Mouse (Mus musculus) layer of hippocampus, adult 18-20 months (tissue): ENCODE results near the gene Fis1. TPM values are rescaled to one million over a fixed set of nuclear protein-coding genes. Genes with fewer than 3 reads are reported as not detected.
A peak's percentile ranks its signal among the peaks of the same experiment; 100 is the strongest.

Experiments
- DNase-seq, 2 experiments: peaks; one replicate each; pipeline ENCODE4 v3.0.0; 2022; ENCODE audit warnings: low spot score in 2 of 2
- total RNA-seq, 2 experiments: library from RNA; stranded (reverse); gene quantifications; 2 replicates each; pipeline ENCODE4 v1.2.3; 2021

The Fis1 gene
- total RNA-seq, 2 experiments from 2014 or later, result 237 to 255 TPM

DNA sequence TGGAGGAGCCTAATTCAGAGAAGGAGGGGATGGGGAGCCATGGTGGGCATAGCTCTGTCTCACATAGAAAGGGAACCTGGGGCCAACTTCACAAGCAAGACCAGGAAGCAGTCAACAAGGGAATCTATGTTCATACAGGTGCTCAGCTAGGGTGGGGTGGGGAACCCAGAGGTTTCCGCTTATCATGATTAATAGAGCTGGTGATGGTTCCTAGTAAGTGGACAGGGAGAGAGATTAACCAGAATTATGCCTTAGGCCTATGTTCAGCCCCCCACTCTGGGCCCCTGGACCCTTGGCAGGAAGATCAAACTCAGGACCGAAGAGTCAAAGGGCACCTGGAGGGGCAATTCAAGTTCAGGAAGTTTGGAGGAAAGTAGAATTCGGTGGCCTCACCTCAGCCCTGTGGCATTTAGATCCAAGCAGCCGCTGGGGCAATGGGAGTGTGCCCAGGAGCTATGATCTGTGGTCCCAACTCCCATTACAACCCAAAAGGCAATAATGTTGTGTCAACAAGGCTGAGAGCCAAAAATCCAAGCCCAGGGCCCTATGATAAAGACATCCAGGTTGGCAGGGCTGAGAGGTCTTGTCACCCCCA, 13.9 kb downstream of the Fis1 start:
- DNase-seq, result no peak

DNA sequence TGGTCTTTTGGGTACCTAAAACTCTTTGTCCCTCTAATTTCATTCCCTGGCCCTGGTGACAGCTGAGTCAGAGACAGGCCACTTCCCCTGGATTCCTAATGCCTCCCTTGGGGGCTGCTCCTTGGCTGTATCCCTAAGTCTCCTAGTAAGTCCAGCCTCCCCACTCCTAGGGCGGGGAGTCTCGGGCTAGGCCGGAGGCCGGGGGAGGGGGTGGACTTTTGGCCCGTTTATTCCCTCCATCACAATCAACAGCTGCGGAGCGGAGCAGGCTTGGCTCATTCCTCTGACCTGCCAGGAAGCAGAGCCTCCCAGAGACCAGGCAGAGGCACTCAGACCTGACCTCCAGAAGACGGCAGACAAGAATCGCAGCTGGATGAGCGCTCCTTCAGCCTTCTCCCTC, 14.5 kb downstream of the Fis1 start:
- no peak for DNase-seq

GRCm38 (mm10) chr5:136970703-136971102, 17.6 kb downstream of the Fis1 start:
- peak in 1 of 2 experiments; percentile 53 for DNase-seq

- no peak for DNase-seq
These were observed 20.6 kb downstream of the Fis1 start for GRCm38 (mm10) chr5:136973670-136974069.

GRCm38 (mm10) chr5:136977769-136978168, 24.7 kb downstream of the Fis1 start:
- no peak for DNase-seq

- no peak for DNase-seq
These were observed 26.7 kb downstream of the Fis1 start for GRCm38 (mm10) chr5:136979762-136980161.

DNA sequence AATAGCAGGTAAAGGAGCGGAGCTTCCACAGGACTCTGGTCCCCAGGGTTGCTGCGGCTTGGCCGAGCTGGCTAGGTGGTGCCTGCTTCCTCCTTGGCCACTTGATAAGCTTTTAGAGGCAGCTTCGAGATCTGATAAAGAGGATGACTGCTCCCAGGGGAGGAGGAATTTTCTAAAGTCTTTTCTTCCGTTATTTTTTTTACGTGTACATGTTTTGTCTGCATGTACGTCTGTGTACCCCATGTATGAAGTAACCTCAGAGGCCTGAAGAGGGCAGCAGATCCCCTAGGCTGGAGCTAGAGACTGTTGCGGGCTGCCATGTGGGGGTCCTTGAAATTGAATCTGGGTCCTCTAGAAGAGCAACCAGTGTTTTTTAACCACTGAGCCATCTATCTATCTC, 27.9 kb downstream of the Fis1 start:
- DNase-seq, result no peak

- DNase-seq, result no peak
These were observed 29.4 kb downstream of the Fis1 start for GRCm38 (mm10) chr5:136982338-136982930.

GRCm38 (mm10) chr5:136984828-136985227, 31.8 kb downstream of the Fis1 start:
- DNase-seq, result no peak

- peak; percentile 95 to 98 for DNase-seq
These were observed 33.6 kb downstream of the Fis1 start, which contains the start of gene Plod3 for GRCm38 (mm10) chr5:136986695-136987137. Gene Plod3 (plus strand): TSS chr5:136987019.

DNA sequence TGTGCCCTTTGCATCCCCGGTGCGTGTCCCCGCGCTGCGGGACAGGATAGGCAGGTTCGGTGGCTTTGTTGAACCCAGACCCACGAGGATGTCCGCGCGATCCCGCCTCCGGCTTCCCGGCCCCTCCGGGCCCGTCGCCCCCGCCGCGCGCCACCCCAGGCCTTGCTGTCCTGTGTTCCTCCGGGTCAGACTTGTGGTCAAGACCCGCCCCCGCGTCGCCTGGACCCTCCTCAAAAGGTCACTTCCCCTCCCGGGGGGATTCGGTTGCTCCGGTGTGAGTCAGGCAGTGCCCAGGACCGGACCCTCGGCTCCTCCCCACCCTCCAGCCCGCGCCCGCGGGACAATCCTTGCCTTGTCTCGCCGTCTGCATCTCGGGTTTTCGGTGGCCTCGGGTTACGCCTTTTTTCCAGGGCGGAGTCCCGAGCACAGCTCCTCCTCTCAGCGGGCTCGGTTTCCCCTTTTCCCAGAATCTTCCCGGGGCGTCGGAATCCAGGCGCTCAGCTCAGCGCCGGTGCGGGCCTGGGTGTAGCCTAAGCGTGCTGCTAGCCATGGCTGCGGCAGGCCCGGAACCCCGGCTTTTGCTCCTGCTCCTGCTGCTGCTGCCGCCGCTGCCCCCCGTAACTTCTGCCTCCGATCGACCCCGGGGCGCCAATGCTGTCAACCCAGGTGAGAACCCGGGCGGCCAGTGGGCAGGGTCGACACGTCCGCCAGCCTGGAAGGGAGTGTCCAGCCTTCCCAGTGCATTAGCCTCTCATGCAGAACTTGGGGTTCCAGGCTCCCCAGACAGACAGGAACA, 34.3 kb downstream of the Fis1 start:
- DNase-seq, result peak; percentile 75 to 80

DNA sequence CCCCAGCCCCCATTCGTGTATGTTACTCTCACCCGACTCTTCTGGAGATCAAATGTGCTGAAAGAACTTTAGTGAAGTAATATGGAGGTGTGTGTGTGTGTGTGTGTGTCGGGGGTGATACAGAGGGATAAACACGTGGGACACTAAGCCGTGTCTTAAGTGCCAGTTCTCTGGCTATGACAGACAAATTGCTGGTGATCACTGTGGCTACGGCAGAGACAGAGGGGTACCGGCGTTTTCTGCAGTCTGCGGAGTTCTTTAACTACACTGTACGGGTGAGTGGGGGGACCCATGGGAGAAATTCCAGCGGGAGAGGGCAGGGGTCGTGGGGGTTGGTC, 34.8 kb downstream of the Fis1 start, which contains the start of gene Znhit1:
Gene Znhit1, minus strand, starts transcription at position 88 of the 338 bp plus-strand sequence.
- no peak for DNase-seq

GRCm38 (mm10) chr5:136988420-136988819, 35.3 kb downstream of the Fis1 start:
- DNase-seq, result peak in 1 of 2 experiments; percentile 41

DNA sequence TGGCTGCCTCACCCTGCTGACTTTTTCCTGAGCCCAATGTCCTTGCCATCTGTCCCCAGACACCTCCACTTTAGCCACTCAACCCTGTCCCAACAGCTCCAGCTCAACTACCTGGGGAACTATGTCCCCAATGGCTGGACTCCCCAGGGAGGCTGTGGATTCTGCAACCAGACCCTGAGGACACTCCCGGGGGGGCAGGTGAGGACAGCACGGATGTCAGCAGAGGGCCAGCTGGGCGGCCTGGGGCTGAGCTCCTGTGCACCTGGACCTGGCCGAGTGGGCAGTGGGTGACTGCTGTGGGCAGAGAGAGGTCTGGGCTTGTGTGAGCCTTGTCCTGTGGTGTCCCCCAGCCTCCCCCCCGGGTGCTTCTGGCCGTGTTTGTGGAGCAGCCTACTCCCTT, 36.7 kb downstream of the Fis1 start:
- no peak for DNase-seq

DNA sequence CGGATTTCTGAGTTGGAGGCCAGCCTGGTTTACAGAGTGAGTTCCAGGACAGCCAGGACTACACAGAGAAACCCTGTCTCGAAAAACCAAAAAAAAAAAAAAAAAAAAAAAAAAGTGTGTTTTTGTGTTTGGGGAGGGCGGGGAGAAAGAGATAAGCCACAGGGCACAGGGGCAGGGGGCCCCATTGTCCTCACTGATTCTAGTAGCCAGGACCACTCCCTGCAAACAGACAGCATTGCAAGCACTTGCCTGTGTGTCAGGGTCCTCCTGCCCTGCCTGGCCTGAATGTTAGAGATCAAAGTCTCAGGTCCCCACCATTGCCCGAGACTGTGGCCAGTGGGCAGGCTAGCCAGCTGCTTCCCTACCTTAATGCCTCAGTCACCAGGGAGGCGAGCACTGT, 46.4 kb downstream of the Fis1 start:
- no peak for DNase-seq

DNA sequence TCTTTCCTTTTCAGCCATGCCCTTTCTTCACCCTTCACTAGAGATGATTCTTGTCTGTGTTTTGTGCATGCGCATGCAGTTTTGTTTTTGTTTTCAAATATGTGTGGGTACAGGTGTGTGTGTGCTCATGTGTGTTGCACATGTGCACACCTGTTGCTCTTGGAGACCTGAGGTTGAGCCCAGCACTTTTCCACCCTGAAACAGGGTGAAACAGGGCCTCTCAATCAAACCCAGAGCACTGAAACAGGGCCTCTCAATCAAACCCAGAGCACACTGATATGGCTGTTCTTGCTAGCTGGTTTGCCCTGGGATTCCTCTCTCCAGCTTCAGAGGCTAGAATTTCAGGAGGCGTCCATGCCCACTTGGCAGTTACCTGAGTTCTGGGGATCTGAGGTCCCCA, 47.5 kb downstream of the Fis1 start:
- no peak for DNase-seq

- no peak for DNase-seq
These were observed 54.2 kb downstream of the Fis1 start for GRCm38 (mm10) chr5:137007276-137007675.

DNA sequence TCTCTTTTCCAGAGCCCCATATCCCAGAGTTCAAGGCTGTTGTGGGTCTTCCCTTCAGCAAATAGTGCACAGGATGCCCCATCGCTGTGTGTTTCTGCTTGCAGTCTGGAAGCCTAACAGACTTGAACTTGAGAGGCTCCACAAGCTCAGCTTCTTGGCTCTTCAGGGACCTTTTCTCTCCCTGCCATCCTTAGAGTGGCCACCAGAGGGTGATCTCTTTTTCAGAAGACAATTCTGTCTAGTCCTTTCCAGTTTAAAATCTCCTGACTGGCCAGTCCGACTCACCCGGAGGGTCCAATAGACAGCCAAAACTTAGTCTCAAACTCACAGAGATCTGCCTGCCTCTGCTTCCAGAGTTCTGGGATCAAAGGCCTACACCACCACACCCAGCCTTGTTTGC, 56.9 kb downstream of the Fis1 start:
- DNase-seq, result peak in 1 of 2 experiments; percentile 71

DNA sequence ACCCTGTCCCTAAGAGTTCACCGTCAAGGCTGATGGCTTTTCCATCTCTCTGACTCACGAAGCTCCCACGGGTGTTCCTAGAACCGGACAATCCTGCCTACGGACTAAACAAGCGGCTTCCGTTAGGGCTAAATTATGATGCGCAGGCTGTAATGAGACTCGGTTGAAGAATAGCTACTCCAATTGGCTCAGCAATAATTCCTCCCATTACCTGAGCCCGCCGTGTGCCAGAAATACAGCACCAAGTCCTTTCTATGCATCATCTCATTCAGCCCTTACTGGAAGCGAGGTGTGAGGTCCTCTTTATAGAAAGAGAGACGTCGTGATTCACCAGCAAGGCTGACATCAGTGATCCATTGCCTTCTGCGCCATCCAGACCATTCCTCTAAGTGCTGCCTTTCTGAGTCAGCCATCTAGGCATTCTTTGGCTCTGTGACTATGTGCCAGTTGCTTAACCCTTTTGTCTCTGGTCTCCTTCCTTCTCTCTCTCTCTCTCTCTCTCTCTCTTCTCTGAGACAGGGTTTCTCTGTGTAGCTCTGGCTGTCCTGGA, 59.4 kb downstream of the Fis1 start:
- DNase-seq, result no peak
